Mouse (Mus musculus) embryonic fibroblast, embryonic 13.5 days (primary cell): ENCODE results near the gene Ficd.

Experiments used
- CTCF ChIP-seq: IDR thresholded peaks from 2 replicates; pipeline ENCODE4 v1.5.1; 2011; ENCODE audit warnings: mild to moderate bottlenecking, control low read depth, low read length, moderate library complexity, borderline replicate concordance; ENCODE audit not compliant: insufficient read depth
- POLR2A ChIP-seq: IDR thresholded peaks from 2 replicates; pipeline ENCODE4 v1.6.1; 2011; ENCODE audit warnings: low read depth, mild to moderate bottlenecking, control low read depth, low read length, moderate library complexity

GRCm38 (mm10) chr5:113768806-113769205 lies 33.2 kb downstream of the Ficd start:
- TF ChIP-seq CTCF (no peak), POLR2A (no peak)
